Mouse (Mus musculus) CH12.LX (cell line): ENCODE results near the gene Noc3l.

Experiments used
- BHLHE40 ChIP-seq: IDR thresholded peaks from 2 replicates; pipeline ENCODE4 v1.6.1; 2011; ENCODE audit warnings: mild to moderate bottlenecking, low read depth, low read length, improper control_type of control experiment
- CTCF ChIP-seq, 2 experiments: IDR thresholded peaks in 1 of 2; conservative IDR thresholded peaks in 1 of 2; 2 replicates each; pipeline ENCODE4 v1.5.1; 2011 to 2012; ENCODE audit warnings: low read depth in 2 of 2, low read length in 2 of 2, improper control_type of control experiment in 1 of 2, inconsistent platforms in 1 of 2, mild to moderate bottlenecking in 1 of 2, moderate library complexity in 1 of 2
- EP300 ChIP-seq: IDR thresholded peaks from 2 replicates; pipeline ENCODE4 v1.6.1; 2011; ENCODE audit warnings: low read length, improper control_type of control experiment
- HCFC1 ChIP-seq: IDR thresholded peaks from 2 replicates; pipeline ENCODE4 v1.6.1; 2012; ENCODE audit warnings: low read depth, mild to moderate bottlenecking, inconsistent platforms, low read length, improper control_type of control experiment
- IRF4 ChIP-seq: IDR thresholded peaks from 2 replicates; pipeline ENCODE4 v1.6.1; 2014; ENCODE audit warnings: low read depth, mild to moderate bottlenecking, inconsistent platforms, low read length, improper control_type of control experiment
- JUN ChIP-seq: IDR thresholded peaks from 2 replicates; pipeline ENCODE4 v1.6.1; 2011; ENCODE audit warnings: low read depth, mild to moderate bottlenecking, low read length, improper control_type of control experiment, moderate library complexity; ENCODE audit not compliant: insufficient read depth
- JUND ChIP-seq: conservative IDR thresholded peaks from 2 replicates; pipeline ENCODE4 v1.6.1; 2011; ENCODE audit warnings: low read depth, low read length, improper control_type of control experiment
- MAX ChIP-seq: IDR thresholded peaks from 2 replicates; pipeline ENCODE4 v1.6.1; 2011; ENCODE audit warnings: low read length, improper control_type of control experiment
- MXI1 ChIP-seq: IDR thresholded peaks from 2 replicates; pipeline ENCODE4 v1.6.1; 2011; ENCODE audit warnings: mild to moderate bottlenecking, low read depth, low read length, improper control_type of control experiment
- NELFE ChIP-seq: IDR thresholded peaks from 2 replicates; pipeline ENCODE4 v1.6.1; 2011; ENCODE audit warnings: low read depth, low read length, improper control_type of control experiment
- POLR2A ChIP-seq: IDR thresholded peaks from 2 replicates; pipeline ENCODE4 v1.6.1; 2011; ENCODE audit warnings: low read depth, mild to moderate bottlenecking, improper control_type of control experiment, low read length
- POLR2AphosphoS2 ChIP-seq: IDR thresholded peaks from 2 replicates; pipeline ENCODE4 v1.6.1; 2011; ENCODE audit warnings: low read depth, low read length, improper control_type of control experiment
- RAD21 ChIP-seq: IDR thresholded peaks from 2 replicates; pipeline ENCODE4 v1.6.1; 2011; ENCODE audit warnings: low read depth, mild to moderate bottlenecking, low read length, improper control_type of control experiment, moderate library complexity
- TCF12 ChIP-seq: IDR thresholded peaks from 2 replicates; pipeline ENCODE4 v1.6.1; 2014; ENCODE audit warnings: low read depth, mild to moderate bottlenecking, inconsistent platforms, low read length, improper control_type of control experiment

- TF ChIP-seq CTCF (conservative IDR thresholded peaks at IDR 0.05 in 1 of 2, IDR thresholded peaks at IDR 0.05 in 1 of 2; ENCODE audit: low read depth in 2 of 2, low read length in 2 of 2) (no peak), JUN (no peak), POLR2A (no peak), POLR2AphosphoS2 (no peak), EP300 (no peak), NELFE (no peak), MXI1 (no peak), RAD21 (no peak), MAX (no peak), JUND (no peak), BHLHE40 (no peak), TCF12 (no peak), IRF4 (no peak), HCFC1 (no peak)
Measured at GRCm38 (mm10) chr19:38778805-38779204, 40.2 kb downstream of the Noc3l start.
